Mouse (Mus musculus): Measurements from ENCODE around the gene Eddm3b. TPM values are rescaled to one million over a fixed set of nuclear protein-coding genes. Genes with fewer than 3 reads are reported as not detected.

Eddm3b gene
- total RNA-seq, 2 experiments from 2014 or later, result not detected

Other genes with a start within 250 kb of the Eddm3b start
- 10 to 100 TPM; 10.9 to 11.6 TPM for gene Tep1, start 243.9 kb upstream of the Eddm3b start, total RNA-seq (2021)
- gene Klhl33, start 216.9 kb upstream of the Eddm3b start, total RNA-seq (2021), result 1 to 10 TPM; 5.7 to 5.9 TPM
- gene Osgep, start 189.5 kb upstream of the Eddm3b start, total RNA-seq (2021), result 10 to 100 TPM; 59.5 to 66.3 TPM
- gene Apex1, start 189.5 kb upstream of the Eddm3b start, total RNA-seq (2021), result 10 to 100 TPM; 39.5 to 43.4 TPM
- gene Pip4p1, start 183.6 kb upstream of the Eddm3b start, total RNA-seq (2021), result 10 to 100 TPM; 23.7 to 25.4 TPM
- gene Pnp, start 183.3 kb upstream of the Eddm3b start, total RNA-seq (2021), result 10 to 100 TPM; 15.2 to 17.3 TPM
- gene Gm49342, start 169.9 kb upstream of the Eddm3b start, total RNA-seq (2021), result 10 to 100 TPM; 13.0 to 14.4 TPM
- gene Pnp2, start 158.4 kb upstream of the Eddm3b start, total RNA-seq (2021), result 1 to 10 TPM in 1 of 2 experiments, under 1 TPM in 1; 0.69 to 1.1 TPM
- under 1 TPM; 0.17 TPM for gene Rnase10, start 106.7 kb upstream of the Eddm3b start, total RNA-seq (2021)
- gene Rnase9, start 72.6 kb upstream of the Eddm3b start, total RNA-seq (2021), result not detected
- gene Rnase11, start 64.3 kb upstream of the Eddm3b start, total RNA-seq (2021), result not detected
- gene Rnase12, start 56.8 kb upstream of the Eddm3b start, total RNA-seq (2021), result not detected
- not detected for gene Olfr750, start 40.0 kb upstream of the Eddm3b start, total RNA-seq (2021)
- 10 to 100 TPM; 45.4 to 46.9 TPM for gene Rnase4, start 23.3 kb upstream of the Eddm3b start, total RNA-seq (2021)
- 1 to 10 TPM; 3.2 to 4.0 TPM for gene Ang, start 23.3 kb upstream of the Eddm3b start, total RNA-seq (2021)
- gene Rnase6, start 9.5 kb downstream of the Eddm3b start, total RNA-seq (2021), result under 1 TPM; 0.31 to 0.69 TPM
- gene Rnase1, start 32.4 kb downstream of the Eddm3b start, total RNA-seq (2021), result under 1 TPM; 0.52 to 0.72 TPM
- gene Rnase2b, start 47.8 kb downstream of the Eddm3b start, total RNA-seq (2021), result not detected
- not detected for gene Ang2, start 84.7 kb downstream of the Eddm3b start, total RNA-seq (2021)
- not detected for gene Ear14, start 89.0 kb downstream of the Eddm3b start, total RNA-seq (2021)
- gene Rnase2a, start 141.7 kb downstream of the Eddm3b start, total RNA-seq (2021), result not detected
- not detected for gene Gm7247, start 247.3 kb downstream of the Eddm3b start, total RNA-seq (2021)

Measured in heart, postnatal 10 days (tissue).